Mouse (Mus musculus): ENCODE results near the gene Gm5797.
"Not testable (repeated sequence)": the region's sequence is repeated elsewhere in the genome, so short reads cannot be mapped to it uniquely, and the experiment has no call there.

- not testable (repeated sequence) for TF ChIP-seq EP300, CTCF (IDR thresholded peaks at IDR 0.05; ENCODE audit: low read depth)
These were observed 17.1 kb downstream of the Gm5797 start for GRCm38 (mm10) chr14:7315093-7315492.
